Mouse (Mus musculus) embryonic facial prominence, embryonic 15.5 days (tissue): ENCODE data around the gene Ncoa3. TPM values are rescaled to one million over a fixed set of nuclear protein-coding genes. Genes with fewer than 3 reads are reported as not detected.
"Not testable (repeated sequence)": the region's sequence is repeated elsewhere in the genome, so short reads cannot be mapped to it uniquely, and the experiment has no call there.

Source experiments
- ATAC-seq: fragments of 200-750 bp; cut with Nextera tagmentation; 2 replicates; pipeline ENCODE4 v1.8.0; 2017; ENCODE audit warnings: low read depth, moderate TSS enrichment; ENCODE audit not compliant: insufficient number of reproducible peaks, low FRiP score, low TSS enrichment
- H3K27ac ChIP-seq: fragments of 300-500 bp; sonication (generic); replicated peaks from 2 replicates; pipeline ENCODE4 v1.5.1; 2015; ENCODE audit warnings: mild to moderate bottlenecking, inconsistent platforms
- H3K27me3 ChIP-seq: fragments of 300-500 bp; sonication (generic); 2 replicates; pipeline ENCODE4 v1.6.1; 2015; ENCODE audit warnings: inconsistent platforms
- H3K36me3 ChIP-seq: fragments of 300-500 bp; sonication (generic); 2 replicates; pipeline ENCODE4 v1.6.1; 2015; ENCODE audit warnings: mild to moderate bottlenecking, inconsistent platforms
- H3K4me1 ChIP-seq: fragments of 300-500 bp; sonication (generic); 2 replicates; pipeline ENCODE4 v1.6.1; 2015; ENCODE audit warnings: inconsistent platforms
- H3K4me2 ChIP-seq: fragments of 300-500 bp; sonication (generic); replicated peaks from 2 replicates; pipeline ENCODE4 v1.6.1; 2015; ENCODE audit warnings: mild to moderate bottlenecking, inconsistent platforms
- H3K4me3 ChIP-seq: fragments of 300-500 bp; sonication (generic); replicated peaks from 2 replicates; pipeline ENCODE4 v1.5.1; 2015; ENCODE audit warnings: mild to moderate bottlenecking, inconsistent platforms
- H3K9ac ChIP-seq: fragments of 300-500 bp; sonication (generic); 2 replicates; pipeline ENCODE4 v1.6.1; 2015; ENCODE audit warnings: inconsistent platforms
- H3K9me3 ChIP-seq: fragments of 300-500 bp; sonication (generic); replicated peaks from 2 replicates; pipeline ENCODE4 v1.6.1; 2016; ENCODE audit warnings: inconsistent platforms
- WGBS: fragments of 180-500 bp; shearing (Covaris S2); methylation state at CpG from one replicate; pipeline ENCODE4 v1.1.7; 2015; 5-methylcytosine and 5-hydroxymethylcytosine counted together
- polyA plus RNA-seq: library from polyadenylated mRNA; unstranded; fragments of >200 nt; fragmentation: Nextera tagmentation; extraction: Ambion mirVana; gene quantifications from 2 replicates; pipeline ENCODE4 v1.2.1, GENCODE M21; 2015

Ncoa3 gene
- 13.3 and 14.7 TPM in 2 replicates for polyA plus RNA-seq

DNA sequence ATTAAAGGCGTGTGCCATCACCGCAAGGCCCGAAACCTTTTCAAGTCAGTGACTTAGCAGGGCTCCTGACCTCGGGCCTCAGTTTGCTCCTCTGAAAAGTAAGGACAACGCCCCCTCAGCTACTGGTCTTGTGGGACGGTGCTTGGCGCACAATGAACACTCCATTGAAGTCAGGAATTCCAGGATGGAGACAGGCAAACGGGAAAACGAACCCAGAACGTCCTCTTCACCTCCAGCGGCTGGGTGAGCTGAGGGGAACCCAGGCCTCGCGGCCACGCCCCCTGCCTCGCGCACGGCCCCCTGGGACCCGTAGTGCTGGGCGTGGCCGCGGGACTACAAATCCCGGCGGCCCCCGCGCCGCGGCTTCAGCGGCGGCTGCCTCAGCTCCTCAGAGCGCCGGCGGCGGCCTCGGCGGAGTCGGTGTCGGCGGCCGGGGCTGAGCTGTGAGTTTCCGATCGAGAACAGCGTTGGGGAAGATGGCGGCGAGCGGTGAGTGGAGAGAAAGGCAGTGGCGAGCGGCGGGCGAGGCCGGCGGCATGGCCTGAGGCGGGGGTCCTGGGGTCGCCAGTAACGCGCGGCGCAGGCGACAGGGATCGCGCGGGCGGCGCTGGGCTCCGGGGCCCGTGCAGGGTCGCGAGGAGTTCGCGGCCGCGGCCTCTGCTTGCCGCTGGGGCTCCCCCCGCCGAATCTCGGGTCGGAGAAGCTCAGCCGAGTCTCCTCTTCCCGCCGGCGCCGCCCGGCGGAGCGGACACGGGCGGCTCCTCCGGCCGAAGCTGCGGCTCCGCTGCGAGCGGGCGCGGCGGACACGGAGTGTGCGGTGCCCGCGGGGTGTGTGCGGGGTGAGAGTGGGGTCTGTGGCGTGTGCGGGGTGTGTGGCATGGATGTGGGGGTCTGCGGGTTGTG is at the start of gene Ncoa3:
TSS of gene Ncoa3 (plus strand) at position 367 of the 903 bp plus-strand sequence.
- Histone ChIP-seq H3K4me1 (peaks cover 12% of the 10 kb centered on the region), H3K27ac (peak within 1 kb of the TSS; percentile 88), H3K4me2 (peak within 1 kb of the TSS; percentile 85), H3K9ac (peak within 1 kb of the TSS; percentile 93), H3K36me3 (no peaks in the 10 kb centered on the region), H3K4me3 (peak within 1 kb of the TSS; percentile 97), H3K27me3 (no peaks in the 10 kb centered on the region), H3K9me3 (no peaks in the 10 kb centered on the region)
- WGBS, result 2% methylated on average over 90 of the region's 103 CpGs
- peak; percentile 94 for ATAC-seq

GRCm38 (mm10) chr2:165943113-165943512 is 49.3 kb upstream of the Ncoa3 start:
- H3K4me1 ChIP-seq, result no peaks in the 10 kb centered on the region
- H3K9me3 ChIP-seq, result no peaks in the 10 kb centered on the region
- 96% methylated on average over 2 of the region's 2 CpGs for WGBS
- H3K36me3 ChIP-seq, result no peaks in the 10 kb centered on the region
- no peak overlapping the region for H3K4me2 ChIP-seq
- H3K27ac ChIP-seq, result no peak overlapping the region
- H3K9ac ChIP-seq, result no peak overlapping the region
- no peak for ATAC-seq
- no peaks in the 10 kb centered on the region for H3K27me3 ChIP-seq
- H3K4me3 ChIP-seq, result no peak overlapping the region

GRCm38 (mm10) chr2:165944576-165945351 is 47.7 kb upstream of the Ncoa3 start:
- Histone ChIP-seq H3K9me3 (no peaks in the 10 kb centered on the region), H3K4me3 (no peak overlapping the region), H3K27ac (no peak overlapping the region), H3K36me3 (no peaks in the 10 kb centered on the region), H3K4me1 (no peaks in the 10 kb centered on the region), H3K4me2 (no peak overlapping the region), H3K9ac (no peak overlapping the region), H3K27me3 (no peaks in the 10 kb centered on the region)
- 77% methylated on average over 11 of the region's 11 CpGs for WGBS
- no peak for ATAC-seq

DNA sequence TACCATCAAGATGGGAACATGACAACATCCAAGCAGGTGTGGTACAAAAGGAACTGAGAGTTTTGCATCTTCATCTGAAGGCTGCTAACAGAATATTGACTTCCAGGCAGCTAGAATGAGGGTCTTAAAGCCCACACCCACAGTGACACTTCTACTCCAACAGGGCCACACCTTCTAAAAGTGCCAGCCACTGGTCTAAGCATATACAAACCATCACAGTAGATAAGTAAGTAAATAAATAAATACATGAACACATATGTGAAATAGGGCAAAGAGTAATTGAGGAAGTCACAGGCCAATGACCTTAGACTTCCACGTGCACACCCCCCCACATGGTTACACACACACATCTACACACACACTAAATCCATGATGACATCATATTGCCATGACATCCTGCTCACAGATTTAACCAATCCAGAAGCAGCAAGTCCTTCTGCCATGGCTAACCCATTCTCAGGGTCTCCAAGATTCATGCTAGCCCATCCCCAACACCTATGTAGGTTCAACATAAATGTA is 46.3 kb upstream of the Ncoa3 start:
- 88% methylated on average over 1 of the region's 1 CpGs for WGBS
- Histone ChIP-seq H3K4me3 (no peak overlapping the region), H3K9me3 (no peaks in the 10 kb centered on the region), H3K4me1 (no peaks in the 10 kb centered on the region), H3K9ac (no peak overlapping the region), H3K4me2 (no peak overlapping the region), H3K27me3 (no peaks in the 10 kb centered on the region), H3K36me3 (no peaks in the 10 kb centered on the region), H3K27ac (no peak overlapping the region)
- no peak for ATAC-seq

DNA sequence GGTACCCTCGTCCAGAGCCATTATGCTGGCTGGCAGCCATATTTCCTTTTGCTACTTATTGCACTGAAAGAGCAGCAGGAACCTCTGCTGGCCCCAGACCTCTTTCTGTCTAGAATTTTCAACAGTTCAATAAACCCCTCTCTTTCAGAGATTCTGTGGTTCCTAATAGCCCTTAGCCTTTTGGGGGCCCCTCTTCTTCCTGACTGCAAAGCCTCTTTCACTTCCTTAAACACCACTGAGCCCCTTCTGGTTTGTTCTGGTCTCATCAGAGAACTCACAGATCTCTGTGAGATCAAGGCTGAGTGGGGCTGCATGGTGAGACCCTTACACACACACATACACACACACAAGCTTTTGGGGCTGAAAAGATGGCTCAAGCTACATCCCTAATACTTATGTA is 44.4 kb upstream of the Ncoa3 start:
- no peaks in the 10 kb centered on the region for H3K27me3 ChIP-seq
- H3K36me3 ChIP-seq, result no peaks in the 10 kb centered on the region
- no peaks in the 10 kb centered on the region for H3K9me3 ChIP-seq
- no peak overlapping the region for H3K9ac ChIP-seq
- H3K4me3 ChIP-seq, result no peak overlapping the region
- H3K4me2 ChIP-seq, result no peak overlapping the region
- H3K4me1 ChIP-seq, result no peaks in the 10 kb centered on the region
- ATAC-seq, result no peak
- WGBS, result 48% methylated on average over 1 of the region's 1 CpGs
- no peak overlapping the region for H3K27ac ChIP-seq

- H3K9ac ChIP-seq, H3K36me3 ChIP-seq, H3K4me1 ChIP-seq, H3K27me3 ChIP-seq, H3K4me3 ChIP-seq, H3K27ac ChIP-seq, H3K9me3 ChIP-seq, ATAC-seq, H3K4me2 ChIP-seq: not testable (repeated sequence)
- WGBS, result 57% methylated on average over 1 of the region's 1 CpGs
These were observed 43.7 kb upstream of the Ncoa3 start for GRCm38 (mm10) chr2:165948785-165949184.

DNA sequence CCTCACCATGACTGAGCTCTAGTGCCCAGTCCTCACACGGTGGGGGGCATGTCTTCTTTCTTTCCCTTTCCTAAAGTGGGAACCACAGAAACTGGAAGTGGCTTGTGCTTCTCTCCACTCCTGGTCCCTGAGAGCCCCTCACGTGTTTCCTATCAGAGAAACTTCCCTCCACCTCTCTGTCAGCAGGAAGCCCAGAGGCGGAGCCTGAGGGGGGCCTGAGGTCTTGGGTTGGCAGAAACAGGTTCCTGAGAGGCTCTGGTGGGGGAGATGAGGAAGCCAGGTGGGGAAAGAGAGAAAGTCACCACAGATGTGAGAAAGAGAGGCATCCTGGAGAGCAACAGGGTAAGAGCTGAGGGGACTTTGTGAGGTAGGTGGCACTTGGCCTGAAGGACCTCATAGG is 42.7 kb upstream of the Ncoa3 start:
- H3K9me3 ChIP-seq, result no peaks in the 10 kb centered on the region
- H3K4me1 ChIP-seq, result 0 out of 2 replicates have a peak, but pooled peaks cover 2% of the 10 kb centered on the region
- H3K4me3 ChIP-seq, result no peak overlapping the region
- no peak overlapping the region for H3K27ac ChIP-seq
- ATAC-seq, result no peak
- WGBS, result 49% methylated on average over 3 of the region's 3 CpGs
- H3K9ac ChIP-seq, result no peak overlapping the region
- no peak overlapping the region for H3K4me2 ChIP-seq
- no peaks in the 10 kb centered on the region for H3K27me3 ChIP-seq
- no peaks in the 10 kb centered on the region for H3K36me3 ChIP-seq

DNA sequence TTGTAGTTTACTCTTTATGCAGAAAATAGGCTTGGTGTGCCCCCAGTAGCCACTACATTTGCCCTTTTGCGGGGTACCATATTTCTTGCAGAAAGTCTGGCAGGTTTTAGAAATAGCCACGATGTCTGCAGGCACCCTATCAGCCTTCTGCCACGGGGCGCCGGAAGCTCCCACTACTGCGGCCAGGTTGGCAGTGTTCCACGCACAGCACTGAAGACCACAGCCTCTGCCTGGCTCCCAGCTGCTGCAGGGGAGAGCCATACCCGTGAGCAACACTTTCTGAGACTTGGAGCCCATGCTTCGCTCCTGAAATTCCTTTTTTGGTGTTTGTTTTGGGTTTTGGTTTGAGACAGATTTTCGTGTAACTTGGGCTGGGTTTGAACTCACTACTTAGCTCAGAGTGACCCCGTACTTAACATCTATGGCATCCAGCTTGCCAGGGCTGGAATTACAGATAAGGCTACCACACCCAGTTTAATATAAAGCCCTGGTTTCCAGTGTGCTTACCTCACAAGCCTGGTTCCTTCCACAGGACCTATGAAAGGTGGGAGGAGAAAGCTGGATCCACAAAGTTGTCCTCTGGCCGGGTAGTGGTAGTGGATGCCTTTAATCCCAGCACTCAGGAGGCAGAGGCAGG is 40.9 kb upstream of the Ncoa3 start:
- no peak for ATAC-seq
- Histone ChIP-seq H3K27me3 (no peaks in the 10 kb centered on the region), H3K9me3 (no peaks in the 10 kb centered on the region), H3K4me3 (no peak overlapping the region), H3K9ac (no peak overlapping the region), H3K4me2 (no peak overlapping the region), H3K36me3 (no peaks in the 10 kb centered on the region), H3K27ac (no peak overlapping the region), H3K4me1 (0 out of 2 replicates have a peak, but pooled peaks cover 5% of the 10 kb centered on the region)
- 70% methylated on average over 12 of the region's 12 CpGs for WGBS

- H3K27ac ChIP-seq, result no peak overlapping the region
These were observed 37.6 kb upstream of the Ncoa3 start for GRCm38 (mm10) chr2:165954872-165955271.

GRCm38 (mm10) chr2:165955386-165955785 is 37.0 kb upstream of the Ncoa3 start:
- Histone ChIP-seq H3K9me3 (no peaks in the 10 kb centered on the region), H3K4me3 (no peak overlapping the region), H3K36me3 (no peaks in the 10 kb centered on the region), H3K4me2 (no peak overlapping the region), H3K27ac (no peak overlapping the region), H3K27me3 (no peaks in the 10 kb centered on the region), H3K9ac (no peak overlapping the region), H3K4me1 (0 out of 2 replicates have a peak, but pooled peaks cover 5% of the 10 kb centered on the region)
- ATAC-seq, result no peak
- 63% methylated on average over 8 of the region's 8 CpGs for WGBS

More at GRCm38 (mm10) chr2:165954872-165955271, 37.6 kb upstream of the Ncoa3 start:
- WGBS, result 68% methylated on average over 20 of the region's 20 CpGs
- no peak for ATAC-seq
- 0 out of 2 replicates have a peak, but pooled peaks cover 5% of the 10 kb centered on the region for H3K4me1 ChIP-seq
- H3K4me3 ChIP-seq, result no peak overlapping the region
- no peaks in the 10 kb centered on the region for H3K9me3 ChIP-seq
- H3K36me3 ChIP-seq, result no peaks in the 10 kb centered on the region
- no peak overlapping the region for H3K4me2 ChIP-seq
- H3K27me3 ChIP-seq, result no peaks in the 10 kb centered on the region
- H3K9ac ChIP-seq, result no peak overlapping the region
